Comparison of ENCODE assay signal across 21 mouse cellular contexts in the genomic region with DNA sequence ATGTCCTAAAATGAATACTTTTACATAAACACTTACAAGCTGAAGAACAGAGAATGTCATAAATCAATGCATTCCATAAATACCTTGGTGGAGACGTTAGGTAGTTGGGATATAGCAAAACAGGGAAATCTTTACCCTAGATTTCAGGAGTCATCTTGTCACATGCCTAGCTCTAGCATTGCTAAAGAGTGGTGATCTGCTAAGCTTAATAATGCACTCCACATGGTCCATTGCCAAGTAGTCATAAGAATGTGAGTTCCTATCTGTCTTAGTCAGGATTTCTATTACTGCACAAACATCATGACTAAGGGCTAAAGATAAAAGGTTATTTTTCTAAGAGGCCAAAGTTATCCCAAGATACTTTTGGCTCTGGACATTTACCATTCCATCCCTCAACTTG. TPM values are rescaled to one million over a fixed set of nuclear protein-coding genes. Genes with fewer than 3 reads are reported as not detected.
A peak's percentile ranks its signal among the peaks of the same experiment; 100 is the strongest.
DNase-seq lines count a peak whose midpoint lies in the region; TF ChIP-seq lines count a peak whose summit lies in the region.
"Had no signal": no experiment of that assay in that cellular context is flagged by ENCODE, and none has a peak within 500 bp of the region (broad histone marks: within the 10 kb centered on the region; RNA-seq: fewer than 3 reads in every experiment).

No protein-coding gene starts in this region.

- no peak overlapping the region for H3ac ChIP-seq in C2C12 (ENCODE audit: control insufficient read depth, insufficient read length, low read depth)

- no peak overlapping the region for H3K4me3 ChIP-seq in C2C12 (ENCODE audit: insufficient read depth, poor library complexity, severe bottlenecking)
- H3K4me3 ChIP-seq: embryonic facial prominence, embryonic 12.5 days; forebrain, embryonic 13.5 days; heart, adult 2 months; heart, embryonic 12.5 days; hindbrain, embryonic 15.5 days had no signal

- peak; percentile 12 for DNase-seq in kidney, adult 9 months
- DNase-seq in kidney, postnatal 25 days = no peak
- DNase-seq in adipocyte (ENCODE audit: low spot score) = peak; percentile 84
- DNase-seq in cerebellum, postnatal 25 days = no peak
- DNase-seq in urinary bladder, postnatal 25 days (ENCODE audit: low spot score) = no peak
- DNase-seq: adrenal gland, postnatal 10 days; B cell, adult 2 months; cerebellum, adult 11-12 months; cerebellum, adult 9-11 months; forebrain, postnatal 0 days; gastrocnemius, postnatal 14 days; heart, adult 2 months; heart, postnatal 36 days had no signal

- H3K27me3 ChIP-seq in C2C12 (ENCODE audit: control insufficient read depth, insufficient read depth, insufficient read length) = no peaks in the 10 kb centered on the region
- H3K27me3 ChIP-seq: embryonic facial prominence, embryonic 12.5 days; forebrain, embryonic 13.5 days; heart, embryonic 12.5 days; hindbrain, embryonic 15.5 days had no signal

- H3K79me2 ChIP-seq in C2C12 (ENCODE audit: control insufficient read depth, insufficient read depth) = no peaks in the 10 kb centered on the region

- no peak for TF ChIP-seq CTCF in C2C12 (IDR thresholded peaks at IDR 0.05; ENCODE audit: control insufficient read depth, insufficient read depth, insufficient read length)

- H3K36me3 ChIP-seq in C2C12 (ENCODE audit: control insufficient read depth, insufficient read depth) = no peaks in the 10 kb centered on the region
- H3K36me3 ChIP-seq: embryonic facial prominence, embryonic 12.5 days; heart, embryonic 12.5 days; hindbrain, embryonic 15.5 days had no signal

- H3K79me3 ChIP-seq in C2C12 (ENCODE audit: low read depth) = no peaks in the 10 kb centered on the region

TF ChIP-seq in C2C12, 6 proteins besides CTCF, POLR2A, EP300 and RAD21:
- TF ChIP-seq USF1 (IDR thresholded peaks at IDR 0.05; ENCODE audit: low read depth) = peak; percentile 37
- TF ChIP-seq MYOD1 (IDR thresholded peaks at IDR 0.05; ENCODE audit: control insufficient read depth, insufficient read length, low read depth) = no peak
- no peak for TF ChIP-seq MYOG (IDR thresholded peaks at IDR 0.05; ENCODE audit: control insufficient read depth, extremely low read depth, insufficient read length)
- TF ChIP-seq CEBPB (IDR thresholded peaks at IDR 0.05; ENCODE audit: low read depth) = peak; percentile 57
- TF ChIP-seq MAX (IDR thresholded peaks at IDR 0.05) = no peak
- TF ChIP-seq FOSL1 (IDR thresholded peaks at IDR 0.05; ENCODE audit: insufficient read depth, low read length, poor library complexity, severe bottlenecking) = no peak
TF ChIP-seq in C2C12: peak in this region for 2.

RNA-seq across cellular contexts. Expression of a gene that starts 34.4 kb away (rescaled TPM):
- polyA plus RNA-seq in C2C12 (2012; fragmentation: generic; extraction: Trizol) = not detected
- polyA plus RNA-seq: embryonic facial prominence, embryonic 12.5 days; forebrain, embryonic 13.5 days; forebrain, postnatal 0 days; heart, embryonic 12.5 days; heart, embryonic 16.5 days; hindbrain, embryonic 11.5 days; hindbrain, embryonic 15.5 days; intestine, embryonic 16.5 days had no signal

Comparison
In these comparisons a context has a peak if more than half of its experiments do, and no peak if none do; other contexts are left out.
1. DNase-seq: peak in kidney, adult 9 months (single experiment) and adipocyte (single experiment); none in kidney, postnatal 25 days (0 of 2), cerebellum, postnatal 25 days (0 of 2) and urinary bladder, postnatal 25 days (single experiment).